Mouse (Mus musculus): Measurements from ENCODE around the gene Tenm4.

Gene Tenm4

GRCm38 (mm10) chr7:96807281-96808058 lies 636.4 kb downstream of the Tenm4 start:
- DNase-seq (ENCODE audit: low read depth, low spot score): no peak

GRCm38 (mm10) chr7:96808059-96808646 lies 637.1 kb downstream of the Tenm4 start:
- no peak for DNase-seq (ENCODE audit: low read depth, low spot score)

GRCm38 (mm10) chr7:96811691-96812090 lies 640.6 kb downstream of the Tenm4 start:
- DNase-seq (ENCODE audit: low read depth, low spot score): no peak

- DNase-seq (ENCODE audit: low read depth, low spot score): no peak
Observed at GRCm38 (mm10) chr7:96813036-96813435, 642.0 kb downstream of the Tenm4 start.

- peak; percentile 29 for DNase-seq (ENCODE audit: low read depth, low spot score)
Observed at GRCm38 (mm10) chr7:96813497-96814400, 642.7 kb downstream of the Tenm4 start.

- no peak for DNase-seq (ENCODE audit: low read depth, low spot score)
Observed at GRCm38 (mm10) chr7:96814581-96814980, 643.5 kb downstream of the Tenm4 start.

GRCm38 (mm10) chr7:96817030-96817674 lies 646.1 kb downstream of the Tenm4 start:
- no peak for DNase-seq (ENCODE audit: low read depth, low spot score)

GRCm38 (mm10) chr7:96818236-96818916 lies 647.3 kb downstream of the Tenm4 start:
- DNase-seq (ENCODE audit: low read depth, low spot score): no peak

GRCm38 (mm10) chr7:96819538-96819937 lies 648.5 kb downstream of the Tenm4 start:
- DNase-seq (ENCODE audit: low read depth, low spot score): no peak

- DNase-seq (ENCODE audit: low read depth, low spot score): no peak
Observed at GRCm38 (mm10) chr7:96820343-96820742, 649.3 kb downstream of the Tenm4 start.

GRCm38 (mm10) chr7:96826101-96826500 lies 655.1 kb downstream of the Tenm4 start:
- DNase-seq (ENCODE audit: low read depth, low spot score): no peak

GRCm38 (mm10) chr7:96826672-96827071 lies 655.6 kb downstream of the Tenm4 start:
- no peak for DNase-seq (ENCODE audit: low read depth, low spot score)

GRCm38 (mm10) chr7:96832551-96832950 lies 661.5 kb downstream of the Tenm4 start:
- no peak for DNase-seq (ENCODE audit: low read depth, low spot score)

- no peak for DNase-seq (ENCODE audit: low read depth, low spot score)
Observed at GRCm38 (mm10) chr7:96833012-96833411, 662.0 kb downstream of the Tenm4 start.

GRCm38 (mm10) chr7:96834681-96835289 lies 663.7 kb downstream of the Tenm4 start:
- no peak for DNase-seq (ENCODE audit: low read depth, low spot score)

- DNase-seq (ENCODE audit: low read depth, low spot score): no peak
Observed at GRCm38 (mm10) chr7:96835313-96835712, 664.3 kb downstream of the Tenm4 start.

GRCm38 (mm10) chr7:96838271-96838841 lies 667.3 kb downstream of the Tenm4 start:
- peak; percentile 12 for DNase-seq (ENCODE audit: low read depth, low spot score)

GRCm38 (mm10) chr7:96838926-96839325 lies 667.9 kb downstream of the Tenm4 start:
- no peak for DNase-seq (ENCODE audit: low read depth, low spot score)

GRCm38 (mm10) chr7:96839586-96839985 lies 668.5 kb downstream of the Tenm4 start:
- DNase-seq (ENCODE audit: low read depth, low spot score): no peak
